Mouse (Mus musculus) Patski (cell line): ENCODE data around the gene Stap2. TPM values are rescaled to one million over a fixed set of nuclear protein-coding genes. Genes with fewer than 3 reads are reported as not detected.
A peak's percentile ranks its signal among the peaks of the same experiment; 100 is the strongest.

ENCODE experiments used
- ATAC-seq: fragments of 100-300 bp; one replicate; pipeline ENCODE4 v1.8.0; 2021
- CTCF ChIA-PET: fragments of 350-600 bp; sonication (Branson Sonifier 250); formaldehyde crosslinking; loops from one replicate; lab custom pipeline; 2022; ENCODE audit warnings: inconsistent platforms; lab: Charles Lee
- POLR2A ChIA-PET: fragments of 350-600 bp; sonication (Branson Sonifier 250); formaldehyde crosslinking; loops from one replicate; lab custom pipeline; 2022; ENCODE audit warnings: antibody characterized with exemption, inconsistent platforms; lab: Charles Lee
- DNase-seq: peaks from one replicate; pipeline ENCODE4 v3.0.0-alpha.2; 2011; ENCODE audit warnings: low read depth, low spot score
- H3K27me3 ChIP-seq: fragments of 371-371 bp; one replicate; pipeline ENCODE4 v1.5.1; 2021
- CTCF ChIP-seq: fragments of 100-300 bp; IDR thresholded peaks from one replicate; pipeline ENCODE4 v1.5.1; 2021
- in situ Hi-C: fragments of 300-500 bp; cut with MboI; formaldehyde crosslinking; loops from 3 replicates; pipeline ENCODE4 v1.11.1; 2018; ENCODE audit warnings: low pct_unique_long_range_greater_than_20kb, mixed read lengths
- polyA plus RNA-seq: library from polyadenylated mRNA; unstranded; gene quantifications from one replicate; pipeline ENCODE4 v1.2.3, GENCODE M21; 2021

The Stap2 gene
- polyA plus RNA-seq = 14.2 TPM

DNA sequence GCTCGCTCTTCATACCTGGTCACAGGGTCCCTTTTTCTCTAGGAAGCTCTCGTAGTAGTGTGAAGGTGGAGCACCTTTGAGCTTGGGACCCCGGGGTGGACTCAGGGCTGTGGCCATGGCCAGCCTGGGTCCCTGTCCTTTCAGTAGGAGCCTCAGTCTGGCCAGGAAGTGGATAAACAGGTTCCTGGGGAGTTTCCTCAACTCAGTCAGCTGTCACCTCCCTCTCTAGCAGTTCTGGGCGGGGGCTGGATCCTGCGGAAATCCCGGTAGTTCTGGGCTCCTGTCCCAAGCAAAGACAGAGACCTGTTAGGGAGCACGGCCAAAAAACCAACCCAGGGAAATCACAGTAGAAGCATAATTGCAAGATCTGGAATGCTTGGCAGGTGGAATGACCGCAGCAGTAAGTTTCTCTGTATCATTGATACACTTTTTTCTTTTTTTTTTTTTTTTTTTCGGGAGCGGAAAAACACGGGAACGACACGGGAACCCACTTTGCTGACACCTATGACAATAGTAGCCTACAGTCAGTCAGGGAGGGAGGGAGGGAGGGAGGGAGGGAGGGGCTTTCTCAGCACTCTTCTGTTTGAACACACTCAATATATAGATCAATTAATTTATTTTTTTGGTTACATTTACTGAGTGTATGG, at the start of gene Stap2, which contains the start of gene Mpnd:
TSS of gene Stap2 (minus strand) at position 170 of the 647 bp plus-strand sequence.
TSS of gene Mpnd (plus strand) at position 297 of the 647 bp plus-strand sequence.
- DNase-seq (peak; percentile 85), ATAC-seq (no peak)
- TF ChIP-seq CTCF = no peak
- H3K27me3 ChIP-seq = no peaks in the 10 kb centered on the region
- ChIA-PET POLR2A (interaction anchor here (0.7 kb wide), 1 partner anchor 11 kb away, joined by 3 read pairs; no protein-coding TSS in a partner anchor), CTCF (interaction anchor here (1.0 to 1.7 kb wide), 3 partner anchors 29 to 302 kb away, joined by 3 to 4 read pairs (median 3); partner anchors contain the start of gene Sh3gl1)
- in situ Hi-C loops = loop anchor here (25.0 kb wide), 1 partner anchor 293 kb away; the partner anchor contains the start of gene Pot1b

DNA sequence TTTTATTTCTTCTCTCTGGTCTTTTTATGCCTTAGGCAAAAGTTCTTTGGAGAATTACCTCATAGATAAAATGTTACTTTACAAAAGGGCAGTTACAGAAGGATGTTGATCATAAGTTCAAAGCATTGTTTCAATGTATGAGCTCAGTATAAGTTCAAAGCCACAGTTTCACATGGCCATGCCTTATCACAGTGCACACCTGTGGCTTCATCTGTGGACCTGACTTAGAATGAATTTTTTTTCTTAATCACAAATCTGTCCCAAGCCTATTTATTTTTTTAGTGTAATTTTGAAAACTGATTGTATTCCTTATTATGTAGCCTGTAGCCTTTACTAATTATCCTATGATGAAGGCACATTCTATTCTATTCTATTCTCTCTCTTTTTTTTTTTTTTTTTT, 49.6 kb upstream of the Stap2 start:
- ChIA-PET CTCF (interaction anchor here (0.6 to 2.1 kb wide), 3 partner anchors 10 to 37 kb away, joined by 3 to 5 read pairs (median 3); no protein-coding TSS in a partner anchor), POLR2A (no interaction called here)
- in situ Hi-C loops = no loop called here
- H3K27me3 ChIP-seq = no peaks in the 10 kb centered on the region
- DNase-seq (no peak), ATAC-seq (no peak)
- no peak for TF ChIP-seq CTCF

DNA sequence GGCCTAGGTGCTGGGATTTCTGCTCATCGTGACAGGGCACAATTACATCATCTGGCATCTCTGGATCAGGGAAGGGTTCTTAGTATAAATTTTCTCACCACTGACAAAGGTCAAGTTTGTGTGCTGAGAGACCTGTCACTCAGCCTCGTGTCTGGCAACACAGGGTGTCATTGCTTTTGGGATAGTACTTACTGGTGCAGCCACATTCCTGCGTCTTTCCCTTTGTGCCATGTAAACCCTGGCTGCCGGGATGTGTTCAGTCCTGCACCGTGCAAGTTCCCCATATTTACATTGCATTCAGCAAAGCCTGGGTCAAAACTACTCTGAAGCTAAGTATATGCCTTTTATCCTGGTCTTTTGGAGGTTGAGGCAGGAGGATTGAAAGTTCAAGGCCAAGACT, 46.0 kb upstream of the Stap2 start:
- ATAC-seq = no peak
- no peak for TF ChIP-seq CTCF
- DNase-seq = no peak
- CTCF ChIA-PET = no interaction called here
- in situ Hi-C loops = no loop called here
- H3K27me3 ChIP-seq = no peaks in the 10 kb centered on the region
- POLR2A ChIA-PET = no interaction called here

DNA sequence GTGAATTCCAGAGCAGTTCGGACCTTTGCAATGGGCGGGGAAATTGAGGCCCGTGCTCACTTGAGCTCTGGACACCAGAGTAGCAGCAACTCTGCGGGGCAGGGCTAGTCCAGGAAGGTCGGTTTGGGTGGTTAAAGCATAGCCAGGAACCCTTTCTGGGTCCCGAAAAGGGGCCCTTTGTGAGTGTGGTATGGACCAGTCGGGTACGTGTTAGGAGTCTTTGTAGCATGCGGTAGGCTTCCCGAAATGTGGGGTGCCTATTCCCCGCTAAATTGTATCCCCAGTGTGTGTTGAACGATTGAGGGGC, 35.4 kb upstream of the Stap2 start:
- no peak for DNase-seq
- no peaks in the 10 kb centered on the region for H3K27me3 ChIP-seq
- ATAC-seq = no peak
- TF ChIP-seq CTCF = no peak
- POLR2A ChIA-PET = interaction anchor here (1.6 kb wide), 1 partner anchor 31 kb away, joined by 6 read pairs; no protein-coding TSS in a partner anchor
- in situ Hi-C loops = no loop called here
- CTCF ChIA-PET = interaction anchor here (2.2 kb wide), 1 partner anchor 31 kb away, joined by 5 read pairs; no protein-coding TSS in a partner anchor

DNA sequence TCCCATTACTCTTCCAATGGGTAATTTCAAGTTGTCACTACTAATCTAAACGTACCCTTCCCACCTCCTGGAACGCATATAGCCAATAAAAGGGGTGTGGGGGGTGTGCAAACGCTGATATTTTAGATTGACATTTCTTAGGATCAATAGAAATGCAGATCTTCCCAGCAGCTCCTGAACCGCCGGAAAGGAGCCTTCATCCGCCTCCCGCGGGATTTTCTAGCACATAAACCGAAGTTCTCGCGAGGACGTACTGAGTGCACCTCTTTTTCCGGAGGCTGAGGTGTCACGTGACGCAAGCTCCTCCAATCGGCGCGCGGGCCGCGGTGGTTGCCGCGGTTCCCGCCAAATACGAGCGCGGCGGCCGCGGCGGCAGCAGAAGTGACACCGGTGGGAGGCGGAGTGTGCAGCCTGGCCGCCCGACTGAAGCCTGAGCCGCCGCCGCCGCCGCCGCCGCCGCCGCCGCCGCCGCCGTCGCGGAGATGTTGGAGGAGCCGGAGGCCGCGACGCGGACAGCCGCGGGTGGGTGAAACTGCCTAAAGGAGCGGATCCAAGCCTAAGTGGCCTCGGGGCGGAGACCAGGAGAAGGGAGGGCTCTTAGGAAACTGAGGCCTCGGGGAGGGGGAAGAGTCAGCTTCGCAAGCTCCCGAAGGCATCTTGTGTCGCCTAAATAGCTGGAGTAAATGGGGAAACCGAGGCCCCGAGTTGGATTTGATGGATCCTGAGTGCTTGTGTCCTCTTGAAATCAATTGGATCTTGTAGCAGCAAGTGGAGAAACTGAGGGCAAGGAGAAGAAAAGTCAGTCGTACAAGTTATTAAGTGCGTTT, 34.9 kb upstream of the Stap2 start, which contains the start of gene Chaf1a:
TSS of gene Chaf1a (plus strand) at position 410 of the 827 bp plus-strand sequence.
- POLR2A ChIA-PET = interaction anchor here (1.1 to 1.6 kb wide), 2 partner anchors 30 to 31 kb away, joined by 4 to 6 read pairs; no protein-coding TSS in a partner anchor
- no peaks in the 10 kb centered on the region for H3K27me3 ChIP-seq
- CTCF ChIA-PET = interaction anchor here (0.9 to 2.2 kb wide), 3 partner anchors 9 to 31 kb away, joined by 3 to 5 read pairs (median 4); no protein-coding TSS in a partner anchor
- peak; percentile 79 for DNase-seq
- in situ Hi-C loops = no loop called here
- ATAC-seq = peak; percentile 81
- no peak for TF ChIP-seq CTCF

DNA sequence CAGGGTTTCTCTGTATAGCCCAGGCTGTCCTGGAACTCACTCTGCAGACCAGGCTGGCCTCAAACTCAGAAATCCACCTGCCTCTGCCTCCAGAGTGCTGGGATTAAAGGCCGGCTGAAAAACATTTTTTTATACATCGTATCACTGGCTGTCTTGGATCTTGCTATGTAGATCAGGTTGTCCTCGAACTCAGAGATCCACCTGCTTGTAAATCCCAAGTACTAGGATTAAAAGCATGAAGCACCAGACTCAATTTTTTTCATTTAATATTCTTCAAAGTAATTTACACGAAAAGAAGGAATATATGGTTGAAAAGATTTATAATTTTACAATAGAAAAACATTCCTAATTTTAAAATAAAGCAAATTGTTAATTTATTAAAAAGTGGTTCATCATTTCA, 34.0 kb upstream of the Stap2 start:
- no peaks in the 10 kb centered on the region for H3K27me3 ChIP-seq
- ChIA-PET CTCF (interaction anchor here (1.2 to 2.2 kb wide), 2 partner anchors 21 to 30 kb away, joined by 4 to 5 read pairs; no protein-coding TSS in a partner anchor), POLR2A (interaction anchor here (1.1 kb wide), 1 partner anchor 30 kb away, joined by 4 read pairs; no protein-coding TSS in a partner anchor)
- DNase-seq = no peak
- TF ChIP-seq CTCF = no peak
- in situ Hi-C loops = no loop called here
- ATAC-seq = no peak

DNA sequence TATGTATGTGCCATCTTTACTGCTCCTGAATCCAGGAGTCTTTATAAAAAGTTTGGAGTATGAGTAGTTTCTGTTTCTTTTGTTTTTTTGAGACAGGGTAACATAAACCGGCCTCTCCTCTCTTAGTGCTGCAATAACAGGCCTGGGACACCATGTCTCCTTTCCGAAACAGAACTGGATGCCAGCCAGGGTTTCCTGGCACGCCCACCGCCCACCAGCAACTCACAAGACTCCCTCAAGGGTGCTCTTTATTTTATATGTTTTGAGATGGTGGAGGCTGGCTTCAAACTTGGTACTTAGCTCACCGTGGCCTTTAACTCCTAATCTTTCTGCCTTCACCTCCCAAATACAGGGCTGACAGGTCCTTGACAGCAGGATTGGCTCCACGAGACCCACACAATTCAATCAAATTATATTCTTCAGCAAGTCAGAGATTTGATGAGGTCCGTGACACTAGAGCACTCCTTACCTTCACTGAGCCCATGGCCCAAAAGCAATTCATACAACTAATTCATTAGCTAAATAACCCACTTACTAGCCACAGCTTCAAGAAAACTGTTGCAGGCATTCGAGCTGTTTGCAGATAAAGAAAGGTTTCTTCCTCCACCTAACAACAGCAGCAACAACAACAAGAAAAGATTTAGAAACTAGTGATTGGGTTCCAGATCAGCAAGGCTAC, 33.3 kb upstream of the Stap2 start:
- DNase-seq (no peak), ATAC-seq (no peak)
- in situ Hi-C loops = no loop called here
- ChIA-PET POLR2A (no interaction called here), CTCF (interaction anchor here (1.2 to 2.2 kb wide), 2 partner anchors 21 to 29 kb away, joined by 4 to 5 read pairs; no protein-coding TSS in a partner anchor)
- no peaks in the 10 kb centered on the region for H3K27me3 ChIP-seq
- TF ChIP-seq CTCF = no peak

DNA sequence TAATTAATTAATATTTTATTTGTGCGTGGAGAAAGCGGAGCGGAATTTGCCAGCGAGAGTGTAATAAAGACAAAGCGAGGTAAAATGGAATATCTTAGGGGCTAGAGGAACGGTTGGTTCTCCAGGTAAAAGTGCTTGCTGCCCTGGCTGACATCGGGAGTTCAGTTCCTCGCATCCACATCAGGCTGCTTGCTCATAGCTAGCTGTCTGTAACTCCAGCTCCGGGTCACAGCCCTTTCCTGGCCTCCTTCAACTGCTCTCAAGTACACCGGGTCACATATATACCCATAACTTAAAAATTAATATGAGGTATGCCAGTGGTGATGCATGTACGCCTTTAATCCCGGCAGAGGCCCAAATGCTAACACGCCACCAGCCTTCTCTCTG, 31.5 kb upstream of the Stap2 start:
- POLR2A ChIA-PET = interaction anchor here (1.0 to 2.2 kb wide), 3 partner anchors 20 to 41 kb away, joined by 3 to 17 read pairs (median 9); no protein-coding TSS in a partner anchor
- ATAC-seq (no peak), DNase-seq (no peak)
- no peaks in the 10 kb centered on the region for H3K27me3 ChIP-seq
- in situ Hi-C loops = no loop called here
- CTCF ChIA-PET = interaction anchor here (0.9 to 7.1 kb wide), 19 partner anchors 9 to 78 kb away, joined by 3 to 72 read pairs (median 5); partner anchors contain the start of genes Hdgfl2, Mpnd, Stap2 and Yju2
- no peak for TF ChIP-seq CTCF

DNA sequence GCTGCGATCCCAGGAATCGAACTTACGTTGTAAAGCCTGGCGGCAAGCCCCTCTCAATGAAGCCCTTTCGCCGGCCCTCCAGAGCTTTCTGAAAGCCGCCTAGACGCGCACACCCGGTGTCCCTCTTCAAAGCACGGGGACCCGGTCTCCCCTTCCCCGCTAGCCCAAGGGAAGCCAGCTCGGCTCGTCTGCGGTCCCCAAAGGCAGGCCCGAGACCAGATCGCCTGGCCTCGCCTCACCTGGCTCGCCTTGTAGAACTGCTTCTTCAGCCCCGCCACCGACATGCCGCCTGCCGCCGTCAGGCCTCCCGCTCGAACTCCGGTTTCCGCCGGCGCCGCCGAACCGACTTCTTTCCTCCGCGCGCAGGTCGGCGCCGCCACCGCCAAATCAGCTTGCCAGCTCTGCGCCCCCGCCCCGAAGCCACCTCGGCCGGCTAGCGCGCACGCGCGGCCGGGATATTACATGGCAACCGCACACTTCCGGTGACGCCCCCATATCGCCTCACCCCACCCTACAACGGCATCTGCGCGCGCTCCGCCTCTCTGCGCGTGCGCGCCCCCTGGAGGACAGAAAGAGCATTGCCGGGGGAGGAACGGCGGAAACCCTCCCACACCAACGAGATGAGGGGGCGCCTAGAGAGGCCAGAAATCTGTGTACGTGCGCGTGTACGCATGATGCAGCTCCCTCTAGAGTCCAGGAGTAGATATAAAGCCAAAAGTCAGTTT, 31.0 kb upstream of the Stap2 start, which contains the start of gene Sh3gl1:
TSS of gene Sh3gl1 (minus strand) at position 460 of the 725 bp plus-strand sequence.
- ChIA-PET POLR2A (interaction anchor here (0.7 to 2.2 kb wide), 5 partner anchors 9 to 27 kb away, joined by 3 to 17 read pairs (median 4); no protein-coding TSS in a partner anchor), CTCF (interaction anchor here (0.9 to 7.1 kb wide), 21 partner anchors 9 to 77 kb away, joined by 3 to 72 read pairs (median 5); partner anchors contain the start of genes Hdgfl2, Mpnd, Stap2 and Yju2)
- in situ Hi-C loops = no loop called here
- no peaks in the 10 kb centered on the region for H3K27me3 ChIP-seq
- no peak for TF ChIP-seq CTCF
- ATAC-seq (peak; percentile 47), DNase-seq (peak; percentile 98)
